Comparison of ENCODE assay signal across 15 mouse cellular contexts in the genomic region with DNA sequence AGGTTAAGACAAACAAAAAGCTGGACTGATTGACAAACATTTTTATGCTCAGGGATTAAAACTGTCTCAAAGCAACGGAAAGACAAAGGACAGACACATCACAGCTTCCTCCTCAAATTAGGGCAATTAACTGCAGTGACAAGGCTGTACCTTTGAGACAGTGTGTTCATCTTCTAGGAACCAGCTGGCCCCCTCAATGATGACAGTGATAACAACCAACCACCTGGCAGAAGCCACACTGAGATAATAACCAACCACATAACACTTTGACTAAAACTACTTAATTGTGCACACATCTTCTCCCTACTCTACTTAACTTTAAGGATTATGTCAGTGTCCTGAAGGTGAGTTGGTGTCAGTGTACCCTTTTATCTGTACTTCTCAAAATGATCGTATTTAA.
"Had no signal": no experiment of that assay in that cellular context is flagged by ENCODE, and none has a peak within 500 bp of the region (broad histone marks: within the 10 kb centered on the region; RNA-seq: fewer than 3 reads in every experiment).

No protein-coding gene starts in this region.

- H3K4me2 ChIP-seq: intestine, embryonic 15.5 days; limb, embryonic 13.5 days; stomach, embryonic 15.5 days had no signal

- H3K4me1 ChIP-seq: intestine, embryonic 15.5 days; limb, embryonic 13.5 days; midbrain, embryonic 10.5 days; stomach, embryonic 15.5 days had no signal

- H3K9ac ChIP-seq: intestine, embryonic 15.5 days; limb, embryonic 13.5 days; stomach, embryonic 15.5 days had no signal

- ATAC-seq: intestine, embryonic 15.5 days had no signal

- H3K27ac ChIP-seq: intestine, embryonic 15.5 days; limb, embryonic 13.5 days; midbrain, embryonic 10.5 days; stomach, embryonic 15.5 days had no signal

- H3K9me3 ChIP-seq: intestine, embryonic 15.5 days; limb, embryonic 13.5 days; midbrain, embryonic 10.5 days; stomach, embryonic 15.5 days had no signal

- DNase-seq: kidney, adult 18-20 months; kidney, postnatal 10 days; layer of hippocampus, adult 9-11 months; layer of hippocampus, postnatal 36 days; left cerebral cortex, postnatal 4 days; lung, adult 18-20 months; midbrain, embryonic 14.5 days; right cerebral cortex, postnatal 4 days; spleen, adult 18-20 months; thymus, postnatal 36 days had no signal

- H3K36me3 ChIP-seq: intestine, embryonic 15.5 days; limb, embryonic 13.5 days; midbrain, embryonic 10.5 days; stomach, embryonic 15.5 days had no signal

- H3K27me3 ChIP-seq: intestine, embryonic 15.5 days; limb, embryonic 13.5 days; stomach, embryonic 15.5 days had no signal

- H3K4me3 ChIP-seq: intestine, embryonic 15.5 days; limb, embryonic 13.5 days; midbrain, embryonic 10.5 days; myocyte; stomach, embryonic 15.5 days had no signal
